Mouse (Mus musculus): ENCODE measurements at regions not wholly inside any gene's neighbourhood (a gene's known extent, or its start where the extent isn't known, plus 50 kb on each side); places are given as distances from the start of the nearest gene placed in this dataset.
A peak's percentile ranks its signal among the peaks of the same experiment; 100 is the strongest.
"Not testable (repeated sequence)": the region's sequence is repeated elsewhere in the genome, so short reads cannot be mapped to it uniquely, and the experiment has no call there.

GRCm38 (mm10) chr15:27063456-27063855 lies 168.1 kb upstream of the Fbxl7 start:
- ATAC-seq (ENCODE audit: insufficient read depth, low FRiP score, low read depth) = no peak
- H3K27ac ChIP-seq = no peak overlapping the region
- no peak overlapping the region for H3K4me3 ChIP-seq (replicated peaks)
- no peaks in the 10 kb centered on the region for H3K9me3 ChIP-seq
- H3K27me3 ChIP-seq (replicated peaks) = no peaks in the 10 kb centered on the region
- no peaks in the 10 kb centered on the region for H3K36me3 ChIP-seq
- no peak overlapping the region for H3K4me2 ChIP-seq
- H3K4me1 ChIP-seq = no peaks in the 10 kb centered on the region
- no peak overlapping the region for H3K9ac ChIP-seq

- Histone ChIP-seq H3K9me3 (no peaks in the 10 kb centered on the region), H3K4me1 (no peaks in the 10 kb centered on the region), H3K4me2 (no peak overlapping the region), H3K9ac (no peak overlapping the region), H3K36me3 (no peaks in the 10 kb centered on the region), H3K27me3 (replicated peaks) (no peaks in the 10 kb centered on the region), H3K27ac (no peak overlapping the region), H3K4me3 (replicated peaks) (no peak overlapping the region)
- 82% methylated on average over 4 of the region's 4 CpGs for WGBS
- no peak for ATAC-seq (ENCODE audit: insufficient read depth, low FRiP score, low read depth)
These were observed 168.6 kb upstream of the Fbxl7 start for GRCm38 (mm10) chr15:27063971-27064370.

GRCm38 (mm10) chr15:27067691-27068090 lies 172.3 kb upstream of the Fbxl7 start:
- no peak overlapping the region for H3K4me2 ChIP-seq
- H3K9me3 ChIP-seq = no peaks in the 10 kb centered on the region
- H3K4me1 ChIP-seq = no peaks in the 10 kb centered on the region
- no peak overlapping the region for H3K27ac ChIP-seq
- 50% methylated on average over 1 of the region's 1 CpGs for WGBS
- H3K4me3 ChIP-seq (replicated peaks) = no peak overlapping the region
- H3K9ac ChIP-seq = no peak overlapping the region
- no peak for ATAC-seq (ENCODE audit: insufficient read depth, low FRiP score, low read depth)
- H3K27me3 ChIP-seq (replicated peaks) = no peaks in the 10 kb centered on the region
- H3K36me3 ChIP-seq = no peaks in the 10 kb centered on the region

GRCm38 (mm10) chr15:27077926-27078325 lies 182.5 kb upstream of the Fbxl7 start:
- H3K27ac ChIP-seq = no peak overlapping the region
- H3K4me3 ChIP-seq (replicated peaks) = no peak overlapping the region
- no peaks in the 10 kb centered on the region for H3K36me3 ChIP-seq
- H3K4me1 ChIP-seq = no peaks in the 10 kb centered on the region
- no peaks in the 10 kb centered on the region for H3K27me3 ChIP-seq (replicated peaks)
- no peak for ATAC-seq (ENCODE audit: insufficient read depth, low FRiP score, low read depth)
- no peak overlapping the region for H3K4me2 ChIP-seq
- 75% methylated on average over 4 of the region's 4 CpGs for WGBS
- no peak overlapping the region for H3K9ac ChIP-seq
- no peaks in the 10 kb centered on the region for H3K9me3 ChIP-seq

- Histone ChIP-seq H3K4me3 (replicated peaks) (no peak overlapping the region), H3K4me2 (no peak overlapping the region), H3K27ac (no peak overlapping the region), H3K4me1 (no peaks in the 10 kb centered on the region), H3K36me3 (no peaks in the 10 kb centered on the region), H3K27me3 (replicated peaks) (no peaks in the 10 kb centered on the region), H3K9ac (no peak overlapping the region), H3K9me3 (no peaks in the 10 kb centered on the region)
- no peak for ATAC-seq (ENCODE audit: insufficient read depth, low FRiP score, low read depth)
- WGBS = 76% methylated on average over 5 of the region's 5 CpGs
These were observed 187.4 kb upstream of the Fbxl7 start for GRCm38 (mm10) chr15:27082826-27083225.

- no peaks in the 10 kb centered on the region for H3K27me3 ChIP-seq (replicated peaks)
- H3K36me3 ChIP-seq = no peaks in the 10 kb centered on the region
- H3K4me2 ChIP-seq = no peak overlapping the region
- H3K9ac ChIP-seq = no peak overlapping the region
- no peak overlapping the region for H3K27ac ChIP-seq
- WGBS = 82% methylated on average over 6 of the region's 6 CpGs
- H3K4me3 ChIP-seq (replicated peaks) = no peak overlapping the region
- no peaks in the 10 kb centered on the region for H3K4me1 ChIP-seq
- ATAC-seq (ENCODE audit: insufficient read depth, low FRiP score, low read depth) = no peak
- H3K9me3 ChIP-seq = no peaks in the 10 kb centered on the region
These were observed 188.2 kb upstream of the Fbxl7 start for GRCm38 (mm10) chr15:27083596-27083995.

GRCm38 (mm10) chr15:27089155-27089554 lies 193.8 kb upstream of the Fbxl7 start:
- H3K27ac ChIP-seq = no peak overlapping the region
- no peaks in the 10 kb centered on the region for H3K36me3 ChIP-seq
- no peak overlapping the region for H3K4me3 ChIP-seq (replicated peaks)
- no peaks in the 10 kb centered on the region for H3K9me3 ChIP-seq
- H3K9ac ChIP-seq = no peak overlapping the region
- 65% methylated on average over 6 of the region's 6 CpGs for WGBS
- H3K27me3 ChIP-seq (replicated peaks) = no peaks in the 10 kb centered on the region
- ATAC-seq (ENCODE audit: insufficient read depth, low FRiP score, low read depth) = peak; percentile 50; the same call in 1 of the 2 replicates
- H3K4me2 ChIP-seq = no peak overlapping the region
- no peaks in the 10 kb centered on the region for H3K4me1 ChIP-seq

GRCm38 (mm10) chr15:27094102-27094501 lies 198.7 kb upstream of the Fbxl7 start:
- Histone ChIP-seq H3K4me2 (no peak overlapping the region), H3K9me3 (no peaks in the 10 kb centered on the region), H3K27ac (no peak overlapping the region), H3K27me3 (replicated peaks) (no peaks in the 10 kb centered on the region), H3K4me3 (replicated peaks) (no peak overlapping the region), H3K9ac (no peak overlapping the region), H3K36me3 (no peaks in the 10 kb centered on the region), H3K4me1 (no peaks in the 10 kb centered on the region)
- WGBS = 45% methylated on average over 3 of the region's 3 CpGs
- ATAC-seq (ENCODE audit: insufficient read depth, low FRiP score, low read depth) = no peak

GRCm38 (mm10) chr15:27095231-27095630 lies 199.9 kb upstream of the Fbxl7 start:
- Histone ChIP-seq H3K9ac (no peak overlapping the region), H3K4me3 (replicated peaks) (no peak overlapping the region), H3K27ac (no peak overlapping the region), H3K27me3 (replicated peaks) (no peaks in the 10 kb centered on the region), H3K4me2 (no peak overlapping the region), H3K36me3 (no peaks in the 10 kb centered on the region), H3K9me3 (no peaks in the 10 kb centered on the region), H3K4me1 (no peaks in the 10 kb centered on the region)
- 88% methylated on average over 9 of the region's 9 CpGs for WGBS
- ATAC-seq (ENCODE audit: insufficient read depth, low FRiP score, low read depth) = no peak

- not testable (repeated sequence) for ATAC-seq (ENCODE audit: insufficient read depth, low FRiP score, low read depth); H3K9me3 ChIP-seq; H3K27me3 ChIP-seq (replicated peaks); H3K4me3 ChIP-seq (replicated peaks); H3K4me2 ChIP-seq; H3K9ac ChIP-seq; H3K27ac ChIP-seq; H3K36me3 ChIP-seq; H3K4me1 ChIP-seq
- 79% methylated on average over 2 of the region's 2 CpGs for WGBS
These were observed 206.2 kb upstream of the Fbxl7 start for GRCm38 (mm10) chr15:27101610-27102009.

GRCm38 (mm10) chr15:27109130-27109529 lies 213.8 kb upstream of the Fbxl7 start:
- no peaks in the 10 kb centered on the region for H3K4me1 ChIP-seq
- no peak for ATAC-seq (ENCODE audit: insufficient read depth, low FRiP score, low read depth)
- H3K9ac ChIP-seq = no peak overlapping the region
- no peaks in the 10 kb centered on the region for H3K36me3 ChIP-seq
- no peaks in the 10 kb centered on the region for H3K9me3 ChIP-seq
- no peak overlapping the region for H3K4me3 ChIP-seq (replicated peaks)
- H3K4me2 ChIP-seq = no peak overlapping the region
- H3K27me3 ChIP-seq (replicated peaks) = no peaks in the 10 kb centered on the region
- H3K27ac ChIP-seq = no peak overlapping the region
- WGBS = 82% methylated on average over 3 of the region's 3 CpGs

GRCm38 (mm10) chr15:27129697-27130096 lies 234.3 kb upstream of the Fbxl7 start:
- Histone ChIP-seq H3K27ac (no peak overlapping the region), H3K4me1 (no peaks in the 10 kb centered on the region), H3K4me2 (no peak overlapping the region), H3K4me3 (replicated peaks) (no peak overlapping the region), H3K27me3 (replicated peaks) (no peaks in the 10 kb centered on the region), H3K36me3 (no peaks in the 10 kb centered on the region), H3K9ac (no peak overlapping the region), H3K9me3 (no peaks in the 10 kb centered on the region)
- WGBS = 32% methylated on average over 1 of the region's 1 CpGs
- ATAC-seq (ENCODE audit: insufficient read depth, low FRiP score, low read depth) = no peak

- ATAC-seq (ENCODE audit: insufficient read depth, low FRiP score, low read depth) = no peak
- no peak overlapping the region for H3K4me2 ChIP-seq
- no peak overlapping the region for H3K4me3 ChIP-seq (replicated peaks)
- H3K27me3 ChIP-seq (replicated peaks) = no peaks in the 10 kb centered on the region
- H3K9me3 ChIP-seq = no peaks in the 10 kb centered on the region
- H3K4me1 ChIP-seq = no peaks in the 10 kb centered on the region
- H3K27ac ChIP-seq = no peak overlapping the region
- no peaks in the 10 kb centered on the region for H3K36me3 ChIP-seq
- WGBS = 78% methylated on average over 2 of the region's 2 CpGs
- no peak overlapping the region for H3K9ac ChIP-seq
These were observed 237.4 kb upstream of the Fbxl7 start for GRCm38 (mm10) chr15:27132761-27133160.
